Comparison of ENCODE assay signal across 8 mouse cellular contexts in genomic region chr11:60698806-60699523, GRCm38 (mm10). TPM values are rescaled to one million over a fixed set of nuclear protein-coding genes. Genes with fewer than 3 reads are reported as not detected.
DNase-seq lines count a peak whose midpoint lies in the region; ATAC-seq and TF ChIP-seq lines count a peak whose summit lies in the region.

No protein-coding gene starts in this region.

- H3K4me3 ChIP-seq in cortical plate, adult 2 months (ENCODE audit: insufficient read depth, low read length): peak overlapping the region; percentile 97
- H3K4me3 ChIP-seq in hindbrain, embryonic 16.5 days (ENCODE audit: low read length): peak overlapping the region; percentile 82
- peak overlapping the region; percentile 88 for H3K4me3 ChIP-seq in limb, embryonic 10.5 days
- H3K4me3 ChIP-seq in midbrain, embryonic 10.5 days: peak overlapping the region; percentile 90
- peak overlapping the region; percentile 89 for H3K4me3 ChIP-seq in stomach, postnatal 0 days (ENCODE audit: low read depth, low read length)

- ATAC-seq in hindbrain, embryonic 16.5 days: peak; percentile 46
- peak; percentile 33 for ATAC-seq in stomach, postnatal 0 days (ENCODE audit: low FRiP score, low TSS enrichment)

- peaks cover 7% of the 10 kb centered on the region for H3K4me1 ChIP-seq in cortical plate, adult 2 months (ENCODE audit: control insufficient read depth, insufficient read depth, low read length)
- H3K4me1 ChIP-seq in hindbrain, embryonic 16.5 days (ENCODE audit: control insufficient read depth, insufficient read depth, low read depth, low read length): peaks cover 32% of the 10 kb centered on the region
- H3K4me1 ChIP-seq in limb, embryonic 10.5 days: peaks cover 44% of the 10 kb centered on the region
- peaks cover 53% of the 10 kb centered on the region for H3K4me1 ChIP-seq in midbrain, embryonic 10.5 days
- peaks cover 4% of the 10 kb centered on the region; the same call in 1 of the 2 replicates for H3K4me1 ChIP-seq in stomach, postnatal 0 days (replicated peaks; ENCODE audit: control insufficient read depth, insufficient read depth)

- no peak for TF ChIP-seq CTCF in cortical plate, adult 2 months (IDR thresholded peaks at IDR 0.05; ENCODE audit: extremely low read depth, insufficient read depth, low read length)
- TF ChIP-seq CTCF in stomach, postnatal 0 days (IDR thresholded peaks at IDR 0.05; ENCODE audit: low read depth): no peak

- peak overlapping the region; percentile 95 for H3K4me2 ChIP-seq in hindbrain, embryonic 16.5 days (ENCODE audit: low read length)
- H3K4me2 ChIP-seq in stomach, postnatal 0 days (replicated peaks; ENCODE audit: low read depth): peak overlapping the region; percentile 64

- no peaks in the 10 kb centered on the region for H3K36me3 ChIP-seq in hindbrain, embryonic 16.5 days (ENCODE audit: control insufficient read depth, insufficient read depth, low read length)
- peaks cover 26% of the 10 kb centered on the region for H3K36me3 ChIP-seq in limb, embryonic 10.5 days
- peaks cover 26% of the 10 kb centered on the region for H3K36me3 ChIP-seq in midbrain, embryonic 10.5 days
- H3K36me3 ChIP-seq in stomach, postnatal 0 days (ENCODE audit: control insufficient read depth, insufficient read depth, low read length): no peaks in the 10 kb centered on the region

- H3K9me3 ChIP-seq in hindbrain, embryonic 16.5 days (ENCODE audit: control insufficient read depth, low read length): no peaks in the 10 kb centered on the region
- H3K9me3 ChIP-seq in limb, embryonic 10.5 days (replicated peaks): no peaks in the 10 kb centered on the region
- no peaks in the 10 kb centered on the region for H3K9me3 ChIP-seq in midbrain, embryonic 10.5 days (replicated peaks)
- no peaks in the 10 kb centered on the region for H3K9me3 ChIP-seq in stomach, postnatal 0 days (ENCODE audit: control insufficient read depth, low read length)

- no peak for TF ChIP-seq EP300 in stomach, postnatal 0 days (optimal IDR thresholded peaks at IDR 0.05)

- peak overlapping the region; percentile 92 for H3K9ac ChIP-seq in hindbrain, embryonic 16.5 days (ENCODE audit: low read depth, low read length)
- peak overlapping the region; percentile 86 for H3K9ac ChIP-seq in stomach, postnatal 0 days (ENCODE audit: low read length)

- H3K27ac ChIP-seq in cortical plate, adult 2 months (ENCODE audit: insufficient read depth, low read length): peak overlapping the region; percentile 94
- peak overlapping the region; percentile 90 for H3K27ac ChIP-seq in hindbrain, embryonic 16.5 days (ENCODE audit: low read depth, low read length)
- H3K27ac ChIP-seq in limb, embryonic 10.5 days: peak overlapping the region; percentile 95
- peak overlapping the region; percentile 98 for H3K27ac ChIP-seq in midbrain, embryonic 10.5 days (replicated peaks)
- peak overlapping the region; percentile 88 for H3K27ac ChIP-seq in stomach, postnatal 0 days (replicated peaks)

- WGBS in hindbrain, embryonic 16.5 days: 2% methylated on average over 22 of the region's 22 CpGs
- 5% methylated on average over 22 of the region's 22 CpGs for WGBS in limb, embryonic 10.5 days
- WGBS in midbrain, embryonic 10.5 days: 2% methylated on average over 22 of the region's 22 CpGs
- 3% methylated on average over 22 of the region's 22 CpGs for WGBS in stomach, postnatal 0 days

- DNase-seq in spleen, adult 18-20 months: peak; percentile 24 to 50
- no peak for DNase-seq in spleen, adult 12 weeks (ENCODE audit: low spot score)
- DNase-seq in gastrocnemius, postnatal 10 days: peak; percentile 75
- DNase-seq in limb, embryonic 10.5 days (ENCODE audit: low spot score): peak; percentile 86
- peak; percentile 92 for DNase-seq in midbrain, embryonic 10.5 days (ENCODE audit: low spot score)
- DNase-seq in stomach, postnatal 0 days (ENCODE audit: low spot score): peak; percentile 76

- H3K27me3 ChIP-seq in hindbrain, embryonic 16.5 days (replicated peaks; ENCODE audit: control insufficient read depth, insufficient read depth, low read length): no peaks in the 10 kb centered on the region
- no peaks in the 10 kb centered on the region for H3K27me3 ChIP-seq in limb, embryonic 10.5 days (ENCODE audit: low read depth, poor library complexity, severe bottlenecking)
- no peaks in the 10 kb centered on the region for H3K27me3 ChIP-seq in midbrain, embryonic 10.5 days (ENCODE audit: low read depth, poor library complexity, severe bottlenecking)
- H3K27me3 ChIP-seq in stomach, postnatal 0 days (ENCODE audit: control insufficient read depth, insufficient read depth, low read length): no peaks in the 10 kb centered on the region

- peak; percentile 12; the same call in 1 of the 2 replicates for TF ChIP-seq POLR2A in cortical plate, adult 2 months (IDR thresholded peaks at IDR 0.05; ENCODE audit: extremely low read depth, insufficient read depth, low read length)

RNA-seq across cellular contexts. Expression of gene Llgl1, which starts 0.6 kb away (rescaled TPM):
- 58.3 and 60.4 TPM in 2 replicates for polyA plus RNA-seq in cortical plate, adult 2 months (2012; rRNA removed)
- 10 to 100 TPM; 15.7 to 20.3 TPM for total RNA-seq in gastrocnemius, postnatal 10 days (2021)
- polyA plus RNA-seq in hindbrain, embryonic 16.5 days (2015; fragmentation: Nextera tagmentation; extraction: Ambion mirVana): 42.9 and 52.3 TPM in 2 replicates
- 120 and 137 TPM in 2 replicates for polyA plus RNA-seq in limb, embryonic 10.5 days (2016; fragmentation: Nextera tagmentation; extraction: Ambion mirVana)
- 147 and 158 TPM in 2 replicates for polyA plus RNA-seq in midbrain, embryonic 10.5 days (2016; fragmentation: Nextera tagmentation; extraction: Ambion mirVana)
- polyA plus RNA-seq in stomach, postnatal 0 days (2015; fragmentation: Nextera tagmentation; extraction: Ambion mirVana): 13.6 and 14.4 TPM in 2 replicates

RNA-seq across cellular contexts. Expression of gene Flii, which starts 28.1 kb away (rescaled TPM):
- 115 and 122 TPM in 2 replicates for polyA plus RNA-seq in cortical plate, adult 2 months (2012; rRNA removed)
- 10 to 100 TPM; 88.9 to 89.0 TPM for total RNA-seq in gastrocnemius, postnatal 10 days (2021)
- polyA plus RNA-seq in hindbrain, embryonic 16.5 days (2015; fragmentation: Nextera tagmentation; extraction: Ambion mirVana): 73.3 and 84.8 TPM in 2 replicates
- 71.1 and 77.7 TPM in 2 replicates for polyA plus RNA-seq in limb, embryonic 10.5 days (2016; fragmentation: Nextera tagmentation; extraction: Ambion mirVana)
- 74.8 and 82.6 TPM in 2 replicates for polyA plus RNA-seq in midbrain, embryonic 10.5 days (2016; fragmentation: Nextera tagmentation; extraction: Ambion mirVana)
- 51.1 and 54.1 TPM in 2 replicates for polyA plus RNA-seq in stomach, postnatal 0 days (2015; fragmentation: Nextera tagmentation; extraction: Ambion mirVana)

RNA-seq across cellular contexts. Expression of gene Mief2, which starts 29.2 kb away (rescaled TPM):
- 23.7 and 27.7 TPM in 2 replicates for polyA plus RNA-seq in cortical plate, adult 2 months (2012; rRNA removed)
- total RNA-seq in gastrocnemius, postnatal 10 days (2021): 10 to 100 TPM; 79.9 to 81.7 TPM
- polyA plus RNA-seq in hindbrain, embryonic 16.5 days (2015; fragmentation: Nextera tagmentation; extraction: Ambion mirVana): 26.2 and 29.7 TPM in 2 replicates
- polyA plus RNA-seq in limb, embryonic 10.5 days (2016; fragmentation: Nextera tagmentation; extraction: Ambion mirVana): 15.2 and 18.2 TPM in 2 replicates
- 14.6 and 15.6 TPM in 2 replicates for polyA plus RNA-seq in midbrain, embryonic 10.5 days (2016; fragmentation: Nextera tagmentation; extraction: Ambion mirVana)
- polyA plus RNA-seq in stomach, postnatal 0 days (2015; fragmentation: Nextera tagmentation; extraction: Ambion mirVana): 8.5 and 9.8 TPM in 2 replicates
